Mouse (Mus musculus): ENCODE measurements around the gene Vamp1.

- no peak for TF ChIP-seq POLR2A (IDR thresholded peaks at IDR 0.05; ENCODE audit: borderline replicate concordance, control insufficient read depth, low read depth, low read length)
- TF ChIP-seq CTCF (IDR thresholded peaks at IDR 0.05; ENCODE audit: control insufficient read depth, insufficient read depth, low read length) = no peak
These were observed 22.1 kb downstream of the Vamp1 start for GRCm38 (mm10) chr6:125237421-125237820.
